Mouse (Mus musculus) embryonic facial prominence, embryonic 12.5 days (tissue): ENCODE measurements around the gene Spen. TPM values are rescaled to one million over a fixed set of nuclear protein-coding genes. Genes with fewer than 3 reads are reported as not detected.
"Not testable (repeated sequence)": the region's sequence is repeated elsewhere in the genome, so short reads cannot be mapped to it uniquely, and the experiment has no call there.

Experiments
- ATAC-seq: fragments of 200-750 bp; cut with Nextera tagmentation; 2 replicates; pipeline ENCODE4 v1.8.0; 2017; ENCODE audit not compliant: insufficient number of reproducible peaks, insufficient read depth, low FRiP score, low TSS enrichment
- H3K27ac ChIP-seq: fragments of 300-500 bp; sonication (generic); 2 replicates; pipeline ENCODE4 v1.5.1; 2016; ENCODE audit warnings: mild to moderate bottlenecking
- H3K27me3 ChIP-seq: fragments of 300-500 bp; sonication (generic); 2 replicates; pipeline ENCODE4 v1.6.1; 2016; ENCODE audit warnings: mild to moderate bottlenecking, moderate library complexity
- H3K36me3 ChIP-seq: fragments of 300-500 bp; sonication (generic); 2 replicates; pipeline ENCODE4 v1.6.1; 2016; ENCODE audit warnings: mild to moderate bottlenecking
- H3K4me1 ChIP-seq: fragments of 300-500 bp; sonication (generic); 2 replicates; pipeline ENCODE4 v1.6.1; 2016
- H3K4me2 ChIP-seq: fragments of 300-500 bp; sonication (generic); replicated peaks from 2 replicates; pipeline ENCODE4 v1.6.1; 2016; ENCODE audit warnings: mild to moderate bottlenecking, moderate library complexity
- H3K4me3 ChIP-seq: fragments of 300-500 bp; sonication (generic); 2 replicates; pipeline ENCODE4 v1.5.1; 2016; ENCODE audit warnings: mild to moderate bottlenecking
- H3K9ac ChIP-seq: fragments of 300-500 bp; sonication (generic); 2 replicates; pipeline ENCODE4 v1.6.1; 2016; ENCODE audit warnings: mild to moderate bottlenecking, moderate library complexity
- H3K9me3 ChIP-seq: fragments of 300-500 bp; sonication (generic); 2 replicates; pipeline ENCODE4 v1.6.1; 2016; ENCODE audit warnings: mild to moderate bottlenecking, moderate library complexity
- WGBS: fragments of 180-500 bp; shearing (Covaris S2); methylation state at CpG from one replicate; pipeline ENCODE4 v1.1.7; 2016; 5-methylcytosine and 5-hydroxymethylcytosine counted together
- polyA plus RNA-seq: library from polyadenylated mRNA; unstranded; fragments of >200 nt; fragmentation: Nextera tagmentation; extraction: Ambion mirVana; gene quantifications from 2 replicates; pipeline ENCODE4 v1.2.1, GENCODE M21; 2016

Spen gene
- polyA plus RNA-seq, 1 experiment from 2014 or later = 15.0 TPM

DNA sequence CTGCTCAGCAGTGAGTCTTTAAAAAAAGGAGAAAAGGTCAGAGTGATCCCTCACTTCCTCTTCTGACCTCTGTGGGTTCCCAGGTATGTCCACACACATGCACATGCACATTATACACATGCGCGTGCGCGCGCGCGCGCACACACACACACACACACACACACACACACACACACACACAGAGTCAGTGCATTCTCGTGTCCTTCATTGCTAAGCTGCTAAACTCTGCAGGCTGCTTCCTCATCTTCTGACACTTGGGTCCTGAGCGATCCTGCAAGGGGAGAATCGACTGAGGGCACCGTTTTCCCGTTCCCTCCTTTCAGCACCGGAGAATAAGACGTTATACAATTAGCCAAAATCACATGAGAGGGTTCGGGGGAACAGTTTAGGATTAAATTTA is 20.3 kb upstream of the Spen start:
- Histone ChIP-seq H3K9ac (no peak overlapping the region), H3K4me2 (peak overlapping the region; percentile 80), H3K36me3 (no peaks in the 10 kb centered on the region), H3K27me3 (no peaks in the 10 kb centered on the region), H3K4me3 (peak overlapping the region; percentile 45), H3K9me3 (no peaks in the 10 kb centered on the region), H3K27ac (peak overlapping the region; percentile 85; the same call in 1 of the 2 replicates), H3K4me1 (peaks cover 9% of the 10 kb centered on the region)
- no peak for ATAC-seq
- 12% methylated on average over 16 of the region's 16 CpGs for WGBS

DNA sequence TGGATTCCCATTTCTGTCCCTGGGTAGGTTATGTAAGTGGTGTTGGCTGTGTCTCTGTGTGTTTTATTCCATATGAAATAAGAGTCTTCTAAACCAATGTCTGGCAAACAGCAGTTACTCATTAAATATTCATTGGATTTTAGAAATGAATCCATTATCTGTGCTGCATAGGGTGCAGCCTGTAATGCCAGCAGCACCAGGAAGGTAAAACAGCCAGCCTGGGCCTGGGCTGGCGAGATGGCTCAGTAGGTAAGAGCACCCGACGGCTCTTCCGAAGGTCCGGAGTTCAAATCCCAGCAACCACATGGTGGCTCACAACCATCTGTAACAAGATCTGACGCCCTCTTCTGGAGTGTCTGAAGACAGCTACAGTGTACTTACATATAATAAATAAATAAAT is 17.8 kb upstream of the Spen start:
- not testable (repeated sequence) for H3K4me3 ChIP-seq, H3K9ac ChIP-seq, H3K9me3 ChIP-seq, ATAC-seq, H3K36me3 ChIP-seq, H3K4me2 ChIP-seq, H3K27ac ChIP-seq, H3K27me3 ChIP-seq
- 75% methylated on average over 6 of the region's 6 CpGs for WGBS
- peaks cover 16% of the 10 kb centered on the region for H3K4me1 ChIP-seq

DNA sequence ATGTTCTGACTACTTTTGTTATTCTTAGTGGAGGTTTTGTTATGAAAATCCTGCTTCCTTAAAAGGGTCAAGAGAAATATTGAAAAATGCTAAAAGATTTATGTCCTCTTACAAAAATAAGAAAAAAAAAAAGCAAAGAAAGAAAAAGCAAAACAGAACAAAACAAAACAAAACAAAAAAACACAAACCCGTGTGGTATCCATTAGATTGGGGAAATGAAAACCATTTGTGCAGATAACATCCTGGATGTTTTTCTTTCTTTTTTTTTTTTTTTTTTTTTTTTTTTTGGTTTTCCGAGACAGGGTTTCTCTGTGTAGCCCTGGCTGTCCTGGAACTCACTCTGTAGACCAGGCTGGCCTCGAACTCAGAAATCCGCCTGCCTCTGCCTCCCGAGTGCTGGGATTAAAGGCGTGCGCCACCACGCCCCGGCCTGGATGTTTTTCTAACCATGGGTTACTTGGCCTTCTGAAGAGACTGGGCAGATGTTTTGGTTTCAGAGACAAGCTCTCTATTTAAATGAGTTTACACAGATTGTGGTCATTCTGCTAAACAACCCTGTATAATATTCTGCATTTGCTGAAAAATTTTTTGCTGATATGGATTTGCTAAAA is 16.0 kb upstream of the Spen start:
- ATAC-seq, H3K4me2 ChIP-seq, H3K36me3 ChIP-seq, H3K27me3 ChIP-seq, H3K27ac ChIP-seq, H3K9ac ChIP-seq, H3K4me3 ChIP-seq, H3K9me3 ChIP-seq: not testable (repeated sequence)
- H3K4me1 ChIP-seq = peaks cover 16% of the 10 kb centered on the region
- WGBS = 82% methylated on average over 8 of the region's 9 CpGs

DNA sequence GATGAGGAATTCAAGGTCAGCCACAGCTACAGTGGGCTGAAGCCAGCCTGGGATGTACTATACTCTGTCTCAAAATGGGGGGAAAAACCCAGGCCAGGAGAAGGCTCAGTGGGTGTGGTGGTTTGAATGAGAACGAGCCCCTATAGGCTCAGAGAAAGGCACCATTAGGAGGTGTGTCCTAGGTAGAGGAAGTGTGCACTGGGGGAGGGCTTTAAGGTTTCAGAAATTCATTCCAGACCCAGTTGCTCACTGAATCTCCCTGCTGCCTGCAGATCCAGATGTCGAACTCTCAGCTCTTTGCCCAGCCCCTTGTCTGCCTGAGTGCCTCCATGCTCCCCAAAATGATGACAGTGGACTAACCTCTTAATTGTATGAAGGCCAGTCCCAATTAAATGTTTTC is 14.1 kb upstream of the Spen start:
- no peaks in the 10 kb centered on the region for H3K9me3 ChIP-seq
- H3K9ac ChIP-seq = no peak overlapping the region
- 0 out of 2 replicates have a peak overlapping the region, but pooled peaks have one; percentile 7 for H3K4me2 ChIP-seq
- peak; percentile 83; the same call in 1 of the 2 replicates for ATAC-seq
- WGBS = 6% methylated on average over 2 of the region's 2 CpGs
- H3K27ac ChIP-seq = peak overlapping the region; percentile 69
- H3K4me1 ChIP-seq = peaks cover 12% of the 10 kb centered on the region
- no peaks in the 10 kb centered on the region for H3K36me3 ChIP-seq
- no peak overlapping the region for H3K4me3 ChIP-seq
- no peaks in the 10 kb centered on the region for H3K27me3 ChIP-seq

DNA sequence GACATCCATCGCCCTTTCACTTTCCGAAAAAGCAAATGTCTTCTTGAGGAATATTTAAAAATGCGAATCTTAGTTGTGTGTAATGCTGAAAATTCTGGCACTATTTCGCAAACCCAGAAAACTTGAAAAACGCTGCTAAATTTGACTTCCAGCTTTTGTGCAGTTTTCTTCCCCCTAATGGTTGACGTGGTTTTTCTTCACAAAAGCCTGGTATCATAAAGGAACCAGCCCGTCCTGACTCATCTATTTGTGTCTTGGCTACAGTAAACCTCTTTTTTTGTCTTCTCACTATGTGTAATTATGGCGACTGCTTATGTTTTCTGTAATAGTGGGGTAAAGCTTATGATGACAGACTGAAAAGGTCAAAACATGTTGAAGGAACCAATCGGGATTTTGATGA is 8.9 kb upstream of the Spen start:
- H3K27me3 ChIP-seq = no peaks in the 10 kb centered on the region
- 19% methylated on average over 9 of the region's 9 CpGs for WGBS
- ATAC-seq = no peak
- H3K9ac ChIP-seq = peak overlapping the region; percentile 92
- peaks cover 6% of the 10 kb centered on the region for H3K4me1 ChIP-seq
- peak overlapping the region; percentile 88 for H3K4me2 ChIP-seq
- H3K9me3 ChIP-seq = no peaks in the 10 kb centered on the region
- H3K27ac ChIP-seq = peak overlapping the region; percentile 100
- H3K36me3 ChIP-seq = no peaks in the 10 kb centered on the region
- peak overlapping the region; percentile 70 for H3K4me3 ChIP-seq

DNA sequence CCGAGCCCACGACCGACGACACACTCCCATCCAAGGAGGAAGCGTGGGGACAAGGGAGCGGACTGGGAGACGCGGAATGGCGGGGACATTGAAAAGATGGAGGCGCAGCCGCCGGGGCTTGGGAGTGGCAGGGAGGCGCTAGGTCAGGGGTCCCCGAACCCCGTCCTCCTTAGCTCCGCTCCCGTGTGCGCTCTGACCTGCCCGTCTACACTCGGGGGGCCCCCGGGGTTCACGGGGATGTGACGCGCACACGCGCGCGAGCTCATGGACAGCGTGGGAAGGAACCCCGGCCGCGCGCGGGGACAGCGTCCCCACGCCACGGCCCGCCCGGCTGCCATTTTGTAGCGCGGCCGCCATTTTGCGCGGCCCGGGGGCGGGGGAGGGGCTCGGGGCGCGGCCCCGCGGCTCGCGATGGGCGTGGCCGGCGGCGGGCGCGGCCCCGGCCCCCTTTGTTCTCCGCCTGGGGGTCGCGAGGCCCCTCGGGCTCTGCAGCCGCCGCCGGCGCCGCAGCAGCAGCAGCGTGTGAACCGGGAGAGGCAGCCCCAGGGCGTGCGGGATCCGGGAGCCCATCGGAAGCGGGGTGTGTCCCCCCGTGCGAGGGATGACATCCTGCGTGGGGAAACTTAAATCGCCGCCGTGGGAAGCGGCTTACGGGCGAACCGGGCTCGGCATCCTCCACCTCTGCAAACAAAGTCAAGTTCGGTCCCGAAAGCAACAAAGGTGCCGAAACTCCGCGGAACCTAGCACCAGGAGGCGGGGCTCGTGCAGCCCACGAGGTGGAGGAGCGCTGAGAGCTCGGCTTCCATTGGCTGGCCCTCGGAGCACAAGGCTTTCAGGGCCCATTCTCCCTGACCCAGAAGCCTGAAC is 8.2 kb upstream of the Spen start:
- H3K4me3 ChIP-seq = peak overlapping the region; percentile 70
- peak overlapping the region; percentile 88 for H3K4me2 ChIP-seq
- H3K4me1 ChIP-seq = 0 out of 2 replicates have a peak, but pooled peaks cover 5% of the 10 kb centered on the region
- peak overlapping the region; percentile 92 for H3K9ac ChIP-seq
- ATAC-seq = peak; percentile 89
- no peaks in the 10 kb centered on the region for H3K36me3 ChIP-seq
- H3K27me3 ChIP-seq = no peaks in the 10 kb centered on the region
- H3K27ac ChIP-seq = peak overlapping the region; percentile 100
- whole genome bisulfite sequencing = under 1% methylated on average over 90 of the region's 98 CpGs
- H3K9me3 ChIP-seq = no peaks in the 10 kb centered on the region

DNA sequence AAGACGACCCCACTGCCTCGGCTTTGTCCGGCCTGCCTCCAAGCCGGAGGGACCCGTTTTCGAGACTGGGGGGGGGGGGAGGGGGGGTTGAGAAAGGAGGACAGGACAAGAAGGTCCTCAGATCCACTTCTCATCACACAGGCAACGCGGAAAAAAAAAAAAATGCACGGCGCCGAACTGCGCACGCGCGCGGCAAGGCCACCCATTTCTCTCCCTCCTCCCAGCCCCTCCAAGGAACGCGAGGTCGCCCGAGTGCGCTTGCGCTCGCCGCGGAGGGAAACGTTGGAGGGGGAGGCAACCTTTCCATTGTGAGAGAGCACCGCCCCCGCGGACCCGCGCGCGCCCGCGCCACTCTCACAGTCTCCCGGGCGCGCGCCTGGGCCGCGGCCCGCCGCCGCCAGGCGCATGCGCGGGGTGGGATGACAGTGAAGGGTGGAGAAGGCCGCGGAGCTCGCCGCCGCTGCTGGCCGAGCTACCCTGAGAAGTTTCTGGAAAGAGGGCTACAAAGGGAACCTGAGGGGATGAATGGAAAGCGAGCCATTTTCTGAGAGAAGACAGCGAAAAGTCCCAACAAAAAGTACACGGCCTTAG is 7.4 kb upstream of the Spen start:
- peak; percentile 55 for ATAC-seq
- H3K9ac ChIP-seq = peak overlapping the region; percentile 92

DNA sequence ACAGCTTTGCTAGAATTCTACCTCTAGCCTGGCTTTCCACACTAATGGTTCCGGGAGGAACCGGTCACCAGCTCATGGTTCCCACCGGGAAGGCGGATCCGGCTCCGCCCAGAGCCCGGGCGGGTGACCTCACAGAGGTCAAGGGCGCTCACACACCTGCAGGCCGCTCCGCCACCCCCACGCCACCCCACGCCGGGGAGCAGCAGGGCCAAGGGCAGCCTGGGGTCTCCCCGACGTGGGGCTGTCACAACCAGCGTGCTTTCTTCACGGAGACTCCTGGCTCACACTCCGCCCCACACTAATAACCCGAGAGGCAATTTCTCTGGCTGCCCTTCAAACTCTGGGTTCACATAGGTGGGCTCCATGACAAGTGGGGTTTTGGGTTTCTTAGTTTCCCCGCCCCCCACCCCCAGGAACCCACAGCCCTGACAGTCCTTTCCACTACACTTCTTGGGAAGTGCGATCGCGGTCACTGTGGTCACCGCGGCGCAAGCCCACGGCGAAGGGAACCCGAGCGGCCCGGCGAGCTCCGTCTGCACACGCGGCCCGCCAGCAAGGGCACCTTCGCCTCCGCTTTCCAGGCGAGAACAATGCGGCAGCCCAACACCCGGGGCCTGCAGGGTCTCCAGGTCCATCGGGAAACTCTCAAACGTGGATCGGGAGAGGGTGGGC is 6.8 kb upstream of the Spen start:
- H3K4me1 ChIP-seq = 0 out of 2 replicates have a peak, but pooled peaks cover 5% of the 10 kb centered on the region
- no peaks in the 10 kb centered on the region for H3K27me3 ChIP-seq
- peak overlapping the region; percentile 100 for H3K27ac ChIP-seq
- H3K4me2 ChIP-seq = peak overlapping the region; percentile 88
- peak overlapping the region; percentile 82 for H3K9ac ChIP-seq
- peak; percentile 36; the same call in 1 of the 2 replicates for ATAC-seq
- peak overlapping the region; percentile 70 for H3K4me3 ChIP-seq
- H3K9me3 ChIP-seq = no peaks in the 10 kb centered on the region
- under 1% methylated on average over 45 of the region's 45 CpGs for WGBS
- H3K36me3 ChIP-seq = no peaks in the 10 kb centered on the region

More for the DNA sequence above, 7.4 kb upstream of the Spen start:
- Histone ChIP-seq H3K27me3 (no peaks in the 10 kb centered on the region), H3K9me3 (no peaks in the 10 kb centered on the region), H3K4me1 (0 out of 2 replicates have a peak, but pooled peaks cover 5% of the 10 kb centered on the region), H3K27ac (peak overlapping the region; percentile 100), H3K36me3 (no peaks in the 10 kb centered on the region), H3K4me2 (peak overlapping the region; percentile 88), H3K4me3 (peak overlapping the region; percentile 70)
- under 1% methylated on average over 52 of the region's 56 CpGs for WGBS

DNA sequence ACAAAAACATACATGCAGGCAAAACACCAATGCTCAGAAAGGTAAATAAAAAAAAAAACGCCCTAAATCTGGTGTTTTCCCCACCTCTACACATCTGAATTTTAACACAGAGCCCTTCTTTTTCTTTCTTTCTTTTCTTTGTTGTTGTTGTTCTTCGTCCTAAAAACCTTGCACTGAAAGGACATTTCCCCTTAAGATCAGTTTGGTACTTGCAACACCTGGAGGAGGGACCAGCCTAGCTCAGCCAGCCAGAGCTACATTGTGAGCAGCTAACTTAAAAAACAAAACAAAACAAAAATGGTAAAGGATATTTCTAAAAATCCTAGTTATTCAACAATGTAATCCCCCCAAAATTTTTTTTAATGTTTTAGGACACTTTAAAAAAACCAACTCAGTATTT is 6.1 kb upstream of the Spen start:
- no peak for ATAC-seq
- WGBS = 47% methylated on average over 2 of the region's 2 CpGs
- Histone ChIP-seq H3K4me1 (0 out of 2 replicates have a peak, but pooled peaks cover 5% of the 10 kb centered on the region), H3K36me3 (no peaks in the 10 kb centered on the region), H3K27ac (peak overlapping the region; percentile 100), H3K27me3 (no peaks in the 10 kb centered on the region), H3K9me3 (no peaks in the 10 kb centered on the region), H3K4me3 (no peak overlapping the region; the same call in 1 of the 2 replicates), H3K9ac (peak overlapping the region; percentile 82; the same call in 1 of the 2 replicates), H3K4me2 (peak overlapping the region; percentile 88)

DNA sequence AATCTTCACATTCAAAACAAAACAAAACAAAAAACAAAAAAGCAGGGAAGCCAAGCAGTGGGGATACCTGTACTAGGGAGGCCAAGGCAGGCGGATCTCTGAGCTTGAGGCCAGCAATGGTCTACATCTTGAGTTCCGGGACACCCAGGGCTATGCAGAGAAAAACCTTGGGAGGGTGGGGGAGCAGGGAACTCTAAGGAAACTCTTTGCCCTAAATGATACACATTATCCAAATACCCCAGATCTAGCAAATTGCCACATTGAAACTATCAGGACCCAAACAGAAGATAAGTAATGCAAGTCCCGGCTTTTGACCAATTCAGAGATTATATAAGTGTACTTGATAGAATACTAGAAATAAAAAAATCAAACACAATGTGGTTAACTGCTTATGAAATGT is 5.2 kb upstream of the Spen start:
- Histone ChIP-seq H3K27me3 (no peaks in the 10 kb centered on the region), H3K4me1 (0 out of 2 replicates have a peak, but pooled peaks cover 5% of the 10 kb centered on the region), H3K36me3 (no peaks in the 10 kb centered on the region), H3K9ac (no peak overlapping the region), H3K9me3 (no peaks in the 10 kb centered on the region), H3K27ac (no peak overlapping the region), H3K4me3 (no peak overlapping the region), H3K4me2 (no peak overlapping the region)
- ATAC-seq = no peak
- WGBS = 76% methylated on average over 3 of the region's 3 CpGs

DNA sequence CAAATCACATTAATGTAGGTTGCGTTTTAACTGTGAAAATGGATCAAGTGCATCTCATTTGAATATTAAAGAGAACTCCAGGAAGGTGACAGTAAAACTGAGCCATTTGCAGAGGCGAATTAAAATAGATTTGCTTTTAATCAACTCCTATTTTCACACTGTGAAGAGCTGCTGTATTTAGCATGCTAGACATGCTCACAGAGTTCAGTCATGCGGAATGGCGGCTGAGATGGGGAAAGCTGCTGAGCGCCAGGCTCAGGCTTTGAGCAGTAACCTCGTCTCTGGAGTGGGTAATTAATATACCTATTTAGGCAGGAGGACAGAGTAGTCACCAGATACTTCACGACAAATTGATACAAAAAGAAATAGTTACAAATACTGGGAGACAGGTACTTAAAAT is 3.5 kb upstream of the Spen start:
- ATAC-seq = no peak
- H3K4me2 ChIP-seq = no peak overlapping the region
- no peaks in the 10 kb centered on the region for H3K27me3 ChIP-seq
- H3K9ac ChIP-seq = no peak overlapping the region
- 42% methylated on average over 7 of the region's 7 CpGs for WGBS
- no peaks in the 10 kb centered on the region for H3K4me1 ChIP-seq
- H3K36me3 ChIP-seq = no peaks in the 10 kb centered on the region
- H3K9me3 ChIP-seq = no peaks in the 10 kb centered on the region
- H3K27ac ChIP-seq = no peak overlapping the region
- H3K4me3 ChIP-seq = no peak overlapping the region
